Mouse (Mus musculus) thymus, adult 2 months (tissue): ENCODE data around the gene Snx15.

Source experiments
- CTCF ChIP-seq: fragments of 200-500 bp; IDR thresholded peaks from 2 replicates; pipeline ENCODE4 v1.5.1; 2012; ENCODE audit warnings: mild to moderate bottlenecking, control low read depth, low read length, moderate library complexity, borderline replicate concordance; ENCODE audit not compliant: control insufficient read depth, poor library complexity, insufficient read depth; ENCODE audit errors: extremely low read depth
- POLR2A ChIP-seq: fragments of 200-500 bp; IDR thresholded peaks from 2 replicates; pipeline ENCODE4 v1.6.1; 2012; ENCODE audit warnings: mild to moderate bottlenecking, low read length, control low read depth, moderate library complexity; ENCODE audit not compliant: control insufficient read depth, poor library complexity, insufficient read depth; ENCODE audit errors: extremely low read depth

- TF ChIP-seq POLR2A (no peak), CTCF (no peak)
Observed at GRCm38 (mm10) chr19:6097847-6098246, 30.3 kb downstream of the Snx15 start.
